Mouse (Mus musculus): Measurements from ENCODE around the gene Dnm3. TPM values are rescaled to one million over a fixed set of nuclear protein-coding genes. Genes with fewer than 3 reads are reported as not detected.

The Dnm3 gene
- total and polyA plus RNA-seq, 3 experiments, result not detected

DNA sequence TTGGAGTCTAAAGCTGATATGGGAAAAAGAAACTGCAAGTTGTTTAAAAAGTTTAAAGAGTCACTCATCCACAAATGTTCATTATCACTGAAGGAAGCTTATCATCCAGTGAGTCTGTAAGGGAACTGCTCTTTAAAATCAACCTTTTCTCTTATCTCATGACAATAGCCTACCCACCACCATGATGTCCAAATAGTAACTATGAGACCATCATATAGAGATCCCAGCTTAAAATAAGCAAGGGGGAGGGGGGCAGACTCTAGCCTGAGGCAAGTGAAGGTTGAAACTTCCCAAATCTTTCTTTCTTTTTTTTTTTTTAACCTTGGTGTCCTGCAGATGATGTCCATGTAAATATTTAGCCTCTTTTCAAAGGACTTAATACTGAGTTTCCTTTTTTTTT is 256.9 kb downstream of the Dnm3 start:
- H3K27me3 ChIP-seq (ENCODE audit: control insufficient read depth in 1 of 2, insufficient read depth in 2 of 2, low read length in 2 of 2), result no peaks in the 10 kb centered on the region
- DNase-seq (ENCODE audit: low read depth, low spot score), result no peak
- no peak overlapping the region for H3K9ac ChIP-seq (ENCODE audit: control insufficient read depth, low read depth, low read length, poor library complexity, severe bottlenecking)
- no peaks in the 10 kb centered on the region for H3K36me3 ChIP-seq (ENCODE audit: control insufficient read depth in 1 of 2, insufficient read depth in 2 of 2, low read length in 2 of 2)
- TF ChIP-seq NRF1 (IDR thresholded peaks at IDR 0.05; ENCODE audit: insufficient read depth, low read depth, low read length, poor library complexity, severe bottlenecking), result no peak
- TF ChIP-seq MEF2A (IDR thresholded peaks at IDR 0.05; ENCODE audit: extremely low read depth, insufficient replicate concordance, low read depth, low read length, poor library complexity, severe bottlenecking), result no peak
- no peak for TF ChIP-seq SMC3 (IDR thresholded peaks at IDR 0.05; ENCODE audit: low read depth, low read length)
- TF ChIP-seq KAT2A (conservative IDR thresholded peaks at IDR 0.05; ENCODE audit: low read depth, low read length), result no peak
- TF ChIP-seq USF1 (IDR thresholded peaks at IDR 0.05; ENCODE audit: low read depth, low read length), result no peak
- TF ChIP-seq MYB (IDR thresholded peaks at IDR 0.05; ENCODE audit: low read depth, low read length), result no peak
- TF ChIP-seq NELFE (IDR thresholded peaks at IDR 0.05; ENCODE audit: low read depth, low read length), result no peak
- no peak for TF ChIP-seq ETS1 (IDR thresholded peaks at IDR 0.05; ENCODE audit: low read depth, low read length)
- no peak for TF ChIP-seq MAX (IDR thresholded peaks at IDR 0.05; ENCODE audit: low read length)
- no peak for TF ChIP-seq CHD1 (IDR thresholded peaks at IDR 0.05; ENCODE audit: low read depth, low read length)
- TF ChIP-seq POLR2A (IDR thresholded peaks at IDR 0.05; ENCODE audit: control insufficient read depth in 1 of 2, insufficient read depth in 1 of 2, low read depth in 1 of 2, low read length in 2 of 2, poor library complexity in 1 of 2), result no peak
- no peak for TF ChIP-seq POLR2AphosphoS2 (IDR thresholded peaks at IDR 0.05; ENCODE audit: low read length)
- TF ChIP-seq RAD21 (IDR thresholded peaks at IDR 0.05; ENCODE audit: low read depth, low read length), result no peak
- no peak for TF ChIP-seq BHLHE40 (IDR thresholded peaks at IDR 0.05; ENCODE audit: borderline replicate concordance, low read depth, low read length)
- no peak for TF ChIP-seq UBTF (IDR thresholded peaks at IDR 0.05; ENCODE audit: borderline replicate concordance, insufficient read depth, low read depth, low read length)
- TF ChIP-seq TAL1 (IDR thresholded peaks at IDR 0.05; ENCODE audit: low read length), result no peak
- no peak for TF ChIP-seq ZKSCAN1 (IDR thresholded peaks at IDR 0.05; ENCODE audit: low read depth, low read length)
- no peaks in the 10 kb centered on the region for H3K9me3 ChIP-seq (replicated peaks; ENCODE audit: insufficient read depth, low read length)
- no peak overlapping the region for H3K27ac ChIP-seq (ENCODE audit: control insufficient read depth, low read depth, low read length)
- H3K79me2 ChIP-seq (ENCODE audit: control insufficient read depth, insufficient read depth, low read length, poor library complexity), result no peaks in the 10 kb centered on the region
- H3K4me3 ChIP-seq (ENCODE audit: control insufficient read depth in 1 of 2, insufficient read depth in 1 of 2, low read depth in 2 of 2, low read length in 2 of 2), result no peak overlapping the region
- H3K4me1 ChIP-seq (ENCODE audit: control insufficient read depth in 1 of 2, insufficient read depth in 2 of 2, low read length in 2 of 2), result no peaks in the 10 kb centered on the region

DNA sequence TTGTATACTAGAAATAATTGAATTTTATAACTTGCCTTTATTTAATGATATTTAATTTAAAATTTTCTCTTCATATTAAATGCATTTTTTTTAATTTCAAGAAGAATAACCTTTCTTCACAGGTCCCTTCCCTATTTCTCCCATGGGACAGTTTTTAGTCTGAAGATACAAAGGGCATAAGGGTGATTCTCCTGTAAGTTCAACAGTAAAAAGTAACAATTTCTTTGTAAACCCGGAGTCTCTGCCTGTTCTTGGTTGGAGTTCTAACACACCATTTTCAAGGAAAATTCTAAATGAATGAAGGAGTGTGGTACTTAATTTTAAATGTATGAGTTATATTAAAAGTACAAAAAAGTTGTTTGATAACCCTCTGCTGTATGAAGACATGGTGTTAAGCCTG is 258.1 kb downstream of the Dnm3 start:
- no peak for DNase-seq (ENCODE audit: low read depth, low spot score)
- Histone ChIP-seq H3K79me2 (ENCODE audit: control insufficient read depth, insufficient read depth, low read length, poor library complexity) (no peaks in the 10 kb centered on the region), H3K4me3 (ENCODE audit: control insufficient read depth in 1 of 2, insufficient read depth in 1 of 2, low read depth in 2 of 2, low read length in 2 of 2) (no peak overlapping the region), H3K27me3 (ENCODE audit: control insufficient read depth in 1 of 2, insufficient read depth in 2 of 2, low read length in 2 of 2) (no peaks in the 10 kb centered on the region; a peak in 1 of 4 replicates), H3K9ac (ENCODE audit: control insufficient read depth, low read depth, low read length, poor library complexity, severe bottlenecking) (no peak overlapping the region), H3K9me3 (replicated peaks; ENCODE audit: insufficient read depth, low read length) (no peaks in the 10 kb centered on the region), H3K36me3 (ENCODE audit: control insufficient read depth in 1 of 2, insufficient read depth in 2 of 2, low read length in 2 of 2) (no peaks in the 10 kb centered on the region), H3K27ac (ENCODE audit: control insufficient read depth, low read depth, low read length) (no peak overlapping the region), H3K4me1 (ENCODE audit: control insufficient read depth in 1 of 2, insufficient read depth in 2 of 2, low read length in 2 of 2) (no peaks in the 10 kb centered on the region)
- TF ChIP-seq RAD21 (IDR thresholded peaks at IDR 0.05; ENCODE audit: low read depth, low read length), result no peak
- TF ChIP-seq MAX (IDR thresholded peaks at IDR 0.05; ENCODE audit: low read length), result no peak
- no peak for TF ChIP-seq RCOR1 (IDR thresholded peaks at IDR 0.05; ENCODE audit: low read depth, low read length)
- no peak for TF ChIP-seq TBP (IDR thresholded peaks at IDR 0.05; ENCODE audit: low read depth, low read length)
- TF ChIP-seq MEF2A (IDR thresholded peaks at IDR 0.05; ENCODE audit: extremely low read depth, insufficient replicate concordance, low read depth, low read length, poor library complexity, severe bottlenecking), result no peak
- no peak for TF ChIP-seq ETS1 (IDR thresholded peaks at IDR 0.05; ENCODE audit: low read depth, low read length)
- TF ChIP-seq ELF1 (IDR thresholded peaks at IDR 0.05; ENCODE audit: low read depth, low read length), result no peak
- TF ChIP-seq MYC (IDR thresholded peaks at IDR 0.05; ENCODE audit: low read depth, low read length), result no peak
- no peak for TF ChIP-seq GABPA (IDR thresholded peaks at IDR 0.05; ENCODE audit: low read depth, low read length)
- TF ChIP-seq USF2 (IDR thresholded peaks at IDR 0.05; ENCODE audit: borderline replicate concordance in 1 of 2, insufficient read depth in 1 of 2, low read depth in 1 of 2, low read length in 2 of 2), result no peak
- no peak for TF ChIP-seq KAT2A (conservative IDR thresholded peaks at IDR 0.05; ENCODE audit: low read depth, low read length)
- TF ChIP-seq BHLHE40 (IDR thresholded peaks at IDR 0.05; ENCODE audit: borderline replicate concordance, low read depth, low read length), result no peak
- TF ChIP-seq MAFK (IDR thresholded peaks at IDR 0.05; ENCODE audit: borderline replicate concordance, low read depth, low read length), result no peak
- no peak for TF ChIP-seq HCFC1 (IDR thresholded peaks at IDR 0.05; ENCODE audit: low read depth, low read length)
- no peak for TF ChIP-seq MXI1 (IDR thresholded peaks at IDR 0.05; ENCODE audit: low read depth, low read length)
- TF ChIP-seq E2F4 (IDR thresholded peaks at IDR 0.05; ENCODE audit: borderline replicate concordance, low read depth, low read length), result no peak
- no peak for TF ChIP-seq TAL1 (IDR thresholded peaks at IDR 0.05; ENCODE audit: low read length)
- TF ChIP-seq SIN3A (IDR thresholded peaks at IDR 0.05; ENCODE audit: low read length), result no peak
- no peak for TF ChIP-seq POLR2AphosphoS2 (IDR thresholded peaks at IDR 0.05; ENCODE audit: low read length)
- no peak for TF ChIP-seq JUND (IDR thresholded peaks at IDR 0.05; ENCODE audit: low read depth, low read length)
